Mouse (Mus musculus): Measurements from ENCODE around the gene Usp36. TPM values are rescaled to one million over a fixed set of nuclear protein-coding genes. Genes with fewer than 3 reads are reported as not detected.
A peak's percentile ranks its signal among the peaks of the same experiment; 100 is the strongest.

Gene Usp36
- 19.2 and 20.8 TPM in 2 replicates for polyA plus RNA-seq (2014; fragmentation: Nextera tagmentation; extraction: Ambion mirVana)

GRCm38 (mm10) chr11:118289999-118290889, at the start of gene Usp36:
Usp36 (minus strand) TSS chr11:118290244.
- H3K36me3 ChIP-seq (ENCODE audit: control insufficient read depth, insufficient read depth, low read length), result peaks cover 17% of the 10 kb centered on the region
- DNase-seq (ENCODE audit: low spot score), result peak; percentile 96
- peak within 1 kb of the TSS; percentile 96 for H3K4me2 ChIP-seq
- peak within 1 kb of the TSS; percentile 90 for H3K9ac ChIP-seq (ENCODE audit: low read depth, low read length)
- peak within 1 kb of the TSS; percentile 83 for H3K4me3 ChIP-seq (ENCODE audit: low read depth, low read length)
- WGBS, result 1% methylated on average over 67 of the region's 68 CpGs
- ATAC-seq (replicated peaks; ENCODE audit: low FRiP score), result peak; percentile 99
- H3K9me3 ChIP-seq (ENCODE audit: control insufficient read depth, low read length), result no peaks in the 10 kb centered on the region
- no peaks in the 10 kb centered on the region for H3K27me3 ChIP-seq (replicated peaks; ENCODE audit: control insufficient read depth, insufficient read depth, low read length)
- H3K27ac ChIP-seq (ENCODE audit: low read depth, low read length), result peak within 1 kb of the TSS; percentile 75
- H3K4me1 ChIP-seq (replicated peaks; ENCODE audit: control insufficient read depth, insufficient read depth, low read length), result peaks cover 13% of the 10 kb centered on the region

DNA sequence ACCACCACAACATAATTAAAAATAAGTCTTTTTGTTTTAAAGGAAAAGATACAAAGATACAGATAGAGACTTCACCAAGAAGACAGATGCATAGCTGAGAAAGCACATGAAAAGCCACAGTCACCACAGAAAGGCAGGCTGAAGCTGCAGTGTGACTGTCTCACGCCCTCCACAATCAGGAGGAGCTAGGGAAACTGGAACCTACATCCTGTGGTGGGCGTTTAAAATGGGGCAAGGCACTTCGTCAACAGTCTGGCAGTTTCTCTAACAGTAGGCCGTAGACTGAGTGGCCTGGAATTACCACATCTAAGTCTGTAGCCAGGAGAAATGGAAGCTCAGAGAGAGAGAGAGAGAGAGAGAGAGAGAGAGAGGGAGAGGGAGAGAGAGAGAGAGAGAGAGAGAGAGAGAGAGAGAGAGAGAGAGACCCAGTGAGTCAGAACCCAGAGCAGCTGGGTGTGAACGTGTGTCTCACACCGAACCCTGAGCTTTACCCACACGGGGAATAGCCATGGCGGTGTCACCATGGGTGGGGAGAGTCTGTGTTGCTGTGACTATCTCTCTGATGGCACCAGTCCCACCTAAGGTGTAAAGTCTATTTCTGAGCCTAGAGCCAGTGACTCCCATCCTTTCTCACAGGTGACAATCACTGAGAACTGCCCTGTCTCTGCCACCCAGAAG, 47.6 kb upstream of the Usp36 start:
- ATAC-seq (replicated peaks; ENCODE audit: low FRiP score), result no peak
- 67% methylated on average over 8 of the region's 8 CpGs for WGBS
- Histone ChIP-seq H3K36me3 (ENCODE audit: control insufficient read depth, insufficient read depth, low read length) (no peaks in the 10 kb centered on the region), H3K27ac (ENCODE audit: low read depth, low read length) (no peak overlapping the region), H3K4me3 (ENCODE audit: low read depth, low read length) (no peak overlapping the region), H3K9ac (ENCODE audit: low read depth, low read length) (no peak overlapping the region), H3K27me3 (replicated peaks; ENCODE audit: control insufficient read depth, insufficient read depth, low read length) (no peaks in the 10 kb centered on the region), H3K4me2 (no peak overlapping the region), H3K9me3 (ENCODE audit: control insufficient read depth, low read length) (no peaks in the 10 kb centered on the region), H3K4me1 (replicated peaks; ENCODE audit: control insufficient read depth, insufficient read depth, low read length) (no peaks in the 10 kb centered on the region)
- no peak for DNase-seq (ENCODE audit: low spot score)

DNA sequence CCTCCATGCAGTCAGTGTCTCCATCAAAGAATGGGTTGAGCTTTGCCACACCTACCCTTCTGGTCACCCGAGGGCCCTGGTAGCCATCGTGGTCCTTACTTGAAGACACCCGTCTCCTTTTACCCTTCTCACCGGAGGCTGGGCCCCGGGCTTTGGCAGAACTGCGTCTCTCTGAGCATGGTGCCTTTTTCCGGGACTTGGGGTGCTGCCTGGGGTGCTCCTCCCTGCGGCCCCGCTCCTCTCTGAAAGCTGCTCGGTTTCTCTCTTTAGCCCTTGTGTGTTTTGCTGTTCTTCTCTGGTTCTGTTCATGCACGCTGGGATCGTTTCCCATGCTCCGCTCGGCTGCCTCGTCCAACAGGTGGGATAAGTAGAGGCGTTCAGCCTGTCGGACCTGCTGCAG, 43.4 kb upstream of the Usp36 start:
- H3K4me3 ChIP-seq (ENCODE audit: low read depth, low read length), result no peak overlapping the region
- H3K9ac ChIP-seq (ENCODE audit: low read depth, low read length), result no peak overlapping the region
- H3K27ac ChIP-seq (ENCODE audit: low read depth, low read length), result no peak overlapping the region
- H3K27me3 ChIP-seq (replicated peaks; ENCODE audit: control insufficient read depth, insufficient read depth, low read length), result no peaks in the 10 kb centered on the region
- no peaks in the 10 kb centered on the region for H3K4me1 ChIP-seq (replicated peaks; ENCODE audit: control insufficient read depth, insufficient read depth, low read length)
- H3K9me3 ChIP-seq (ENCODE audit: control insufficient read depth, low read length), result no peaks in the 10 kb centered on the region
- 86% methylated on average over 17 of the region's 17 CpGs for WGBS
- DNase-seq (ENCODE audit: low spot score) (no peak), ATAC-seq (replicated peaks; ENCODE audit: low FRiP score) (no peak)
- H3K36me3 ChIP-seq (ENCODE audit: control insufficient read depth, insufficient read depth, low read length), result no peaks in the 10 kb centered on the region; the same call in 1 of the 2 replicates
- no peak overlapping the region for H3K4me2 ChIP-seq

- Histone ChIP-seq H3K4me2 (no peak overlapping the region), H3K27ac (ENCODE audit: low read depth, low read length) (no peak overlapping the region), H3K27me3 (replicated peaks; ENCODE audit: control insufficient read depth, insufficient read depth, low read length) (no peaks in the 10 kb centered on the region), H3K4me3 (ENCODE audit: low read depth, low read length) (no peak overlapping the region), H3K9ac (ENCODE audit: low read depth, low read length) (no peak overlapping the region), H3K9me3 (ENCODE audit: control insufficient read depth, low read length) (no peaks in the 10 kb centered on the region), H3K4me1 (replicated peaks; ENCODE audit: control insufficient read depth, insufficient read depth, low read length) (no peaks in the 10 kb centered on the region), H3K36me3 (ENCODE audit: control insufficient read depth, insufficient read depth, low read length) (no peaks in the 10 kb centered on the region; the same call in 1 of the 2 replicates)
- no peak for ATAC-seq (replicated peaks; ENCODE audit: low FRiP score)
- WGBS, result 85% methylated on average over 11 of the region's 11 CpGs
- DNase-seq (ENCODE audit: low spot score), result no peak
Observed at GRCm38 (mm10) chr11:118332376-118332775, 42.3 kb upstream of the Usp36 start.

- WGBS, result 91% methylated on average over 16 of the region's 16 CpGs
- H3K27me3 ChIP-seq (replicated peaks; ENCODE audit: control insufficient read depth, insufficient read depth, low read length), result no peaks in the 10 kb centered on the region
- H3K9me3 ChIP-seq (ENCODE audit: control insufficient read depth, low read length), result no peaks in the 10 kb centered on the region
- no peak overlapping the region for H3K27ac ChIP-seq (ENCODE audit: low read depth, low read length)
- peaks cover 3% of the 10 kb centered on the region; the same call in 1 of the 2 replicates for H3K4me1 ChIP-seq (replicated peaks; ENCODE audit: control insufficient read depth, insufficient read depth, low read length)
- no peak overlapping the region for H3K4me2 ChIP-seq
- DNase-seq (ENCODE audit: low spot score) (no peak), ATAC-seq (replicated peaks; ENCODE audit: low FRiP score) (no peak)
- no peak overlapping the region for H3K9ac ChIP-seq (ENCODE audit: low read depth, low read length)
- H3K36me3 ChIP-seq (ENCODE audit: control insufficient read depth, insufficient read depth, low read length), result no peaks in the 10 kb centered on the region; the same call in 1 of the 2 replicates
- no peak overlapping the region for H3K4me3 ChIP-seq (ENCODE audit: low read depth, low read length)
Observed at GRCm38 (mm10) chr11:118330777-118331176, 40.7 kb upstream of the Usp36 start.

DNA sequence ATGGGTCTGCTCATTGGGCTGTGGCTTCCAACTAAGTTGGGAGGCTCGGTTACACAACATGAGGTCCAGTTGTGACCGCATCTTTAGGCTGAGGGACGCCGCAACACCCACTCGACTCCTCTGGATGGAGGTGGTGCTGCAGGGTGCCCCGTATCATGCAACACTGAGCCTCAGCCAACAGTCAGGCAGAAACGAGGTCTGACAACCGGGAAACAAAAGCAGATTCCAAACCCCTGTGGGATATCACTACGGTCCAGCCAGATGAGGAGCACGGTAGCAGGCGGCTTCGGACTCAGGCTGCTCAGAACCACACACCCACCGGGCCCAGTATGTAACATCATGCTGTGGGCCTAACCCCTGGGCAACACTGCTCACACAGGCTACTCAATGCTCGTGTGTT, 40.3 kb upstream of the Usp36 start:
- Histone ChIP-seq H3K4me3 (ENCODE audit: low read depth, low read length) (no peak overlapping the region), H3K27me3 (replicated peaks; ENCODE audit: control insufficient read depth, insufficient read depth, low read length) (no peaks in the 10 kb centered on the region), H3K4me2 (no peak overlapping the region), H3K9me3 (ENCODE audit: control insufficient read depth, low read length) (no peaks in the 10 kb centered on the region), H3K27ac (ENCODE audit: low read depth, low read length) (no peak overlapping the region), H3K36me3 (ENCODE audit: control insufficient read depth, insufficient read depth, low read length) (no peaks in the 10 kb centered on the region; the same call in 1 of the 2 replicates), H3K9ac (ENCODE audit: low read depth, low read length) (no peak overlapping the region), H3K4me1 (replicated peaks; ENCODE audit: control insufficient read depth, insufficient read depth, low read length) (peaks cover 3% of the 10 kb centered on the region; the same call in 1 of the 2 replicates)
- DNase-seq (ENCODE audit: low spot score) (no peak), ATAC-seq (replicated peaks; ENCODE audit: low FRiP score) (no peak)
- WGBS, result 88% methylated on average over 14 of the region's 14 CpGs

DNA sequence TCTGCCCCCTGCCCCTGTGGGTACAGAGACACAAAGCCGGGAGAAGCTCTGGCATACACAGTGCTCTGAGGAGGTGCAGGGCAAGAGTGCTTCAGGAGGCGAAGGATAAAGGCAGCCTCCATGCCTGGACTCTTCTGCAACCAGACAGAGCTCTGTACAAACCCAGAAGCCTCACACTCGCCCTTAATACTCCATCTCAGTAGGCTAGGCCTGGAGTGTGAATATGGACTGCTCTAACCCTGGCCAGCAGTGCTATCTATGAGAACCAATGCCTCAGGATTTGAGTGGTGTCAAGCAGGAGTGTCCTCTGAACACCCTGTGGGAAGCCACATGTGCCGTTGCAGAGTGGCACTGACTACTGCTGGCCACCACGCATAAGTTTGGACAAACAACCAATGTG, 38.9 kb upstream of the Usp36 start:
- WGBS, result 81% methylated on average over 5 of the region's 5 CpGs

GRCm38 (mm10) chr11:118328511-118328910, 38.5 kb upstream of the Usp36 start:
- Histone ChIP-seq H3K9ac (ENCODE audit: low read depth, low read length) (no peak overlapping the region), H3K36me3 (ENCODE audit: control insufficient read depth, insufficient read depth, low read length) (no peaks in the 10 kb centered on the region; the same call in 1 of the 2 replicates), H3K27me3 (replicated peaks; ENCODE audit: control insufficient read depth, insufficient read depth, low read length) (no peaks in the 10 kb centered on the region), H3K4me3 (ENCODE audit: low read depth, low read length) (no peak overlapping the region), H3K27ac (ENCODE audit: low read depth, low read length) (no peak overlapping the region), H3K9me3 (ENCODE audit: control insufficient read depth, low read length) (no peaks in the 10 kb centered on the region), H3K4me2 (no peak overlapping the region), H3K4me1 (replicated peaks; ENCODE audit: control insufficient read depth, insufficient read depth, low read length) (peaks cover 3% of the 10 kb centered on the region)
- WGBS, result 88% methylated on average over 6 of the region's 6 CpGs
- DNase-seq (ENCODE audit: low spot score), result no peak
- ATAC-seq (replicated peaks; ENCODE audit: low FRiP score), result no peak

More for the DNA sequence above, 38.9 kb upstream of the Usp36 start:
- H3K4me1 ChIP-seq (replicated peaks; ENCODE audit: control insufficient read depth, insufficient read depth, low read length), result peaks cover 3% of the 10 kb centered on the region
- no peak overlapping the region for H3K27ac ChIP-seq (ENCODE audit: low read depth, low read length)
- no peak for DNase-seq (ENCODE audit: low spot score)
- no peaks in the 10 kb centered on the region for H3K9me3 ChIP-seq (ENCODE audit: control insufficient read depth, low read length)
- no peak overlapping the region for H3K9ac ChIP-seq (ENCODE audit: low read depth, low read length)
- H3K27me3 ChIP-seq (replicated peaks; ENCODE audit: control insufficient read depth, insufficient read depth, low read length), result no peaks in the 10 kb centered on the region
- no peak overlapping the region for H3K4me2 ChIP-seq
- no peak overlapping the region for H3K4me3 ChIP-seq (ENCODE audit: low read depth, low read length)
- no peak for ATAC-seq (replicated peaks; ENCODE audit: low FRiP score)
- no peaks in the 10 kb centered on the region; the same call in 1 of the 2 replicates for H3K36me3 ChIP-seq (ENCODE audit: control insufficient read depth, insufficient read depth, low read length)

Measured in liver, embryonic 11.5 days (tissue).